Mouse (Mus musculus) urinary bladder, adult 2 months (tissue): ENCODE measurements around the gene Cd247. TPM values are rescaled to one million over a fixed set of nuclear protein-coding genes. Genes with fewer than 3 reads are reported as not detected.

Experiments
- DNase-seq: peaks from one replicate; pipeline ENCODE4 v3.0.0; 2022; ENCODE audit warnings: low spot score
- polyA plus RNA-seq: library from polyadenylated mRNA; depleted of rRNA; stranded (reverse); fragments of >200 nt; gene quantifications from 2 replicates; pipeline ENCODE4 v1.2.3, GENCODE M21; 2012

The Cd247 gene
- polyA plus RNA-seq, 1 experiment: 1.5 TPM

GRCm38 (mm10) chr1:165818145-165818860 lies 29.8 kb downstream of the Cd247 start:
- DNase-seq: no peak

- no peak for DNase-seq
Measured at GRCm38 (mm10) chr1:165819147-165819546, 30.7 kb downstream of the Cd247 start.

- DNase-seq: no peak
Measured at GRCm38 (mm10) chr1:165822031-165822430, 33.5 kb downstream of the Cd247 start.

GRCm38 (mm10) chr1:165828173-165828572 lies 39.7 kb downstream of the Cd247 start:
- no peak for DNase-seq

- no peak for DNase-seq
Measured at GRCm38 (mm10) chr1:165828615-165829014, 40.1 kb downstream of the Cd247 start.

GRCm38 (mm10) chr1:165829890-165830289 lies 41.4 kb downstream of the Cd247 start:
- DNase-seq: no peak

GRCm38 (mm10) chr1:165833244-165833643 lies 44.8 kb downstream of the Cd247 start:
- no peak for DNase-seq

- DNase-seq: no peak
Measured at GRCm38 (mm10) chr1:165833910-165834632, 45.6 kb downstream of the Cd247 start.

- no peak for DNase-seq
Measured at GRCm38 (mm10) chr1:165834633-165834975, 46.1 kb downstream of the Cd247 start.

- DNase-seq: no peak
Measured at GRCm38 (mm10) chr1:165836461-165836860, 48.0 kb downstream of the Cd247 start.

- DNase-seq: no peak
Measured at GRCm38 (mm10) chr1:165837546-165837945, 49.1 kb downstream of the Cd247 start.

GRCm38 (mm10) chr1:165839201-165839600 lies 50.7 kb downstream of the Cd247 start:
- DNase-seq: no peak

GRCm38 (mm10) chr1:165840548-165841230 lies 52.2 kb downstream of the Cd247 start:
- DNase-seq: no peak

GRCm38 (mm10) chr1:165842170-165842569 lies 53.7 kb downstream of the Cd247 start:
- DNase-seq: no peak

- DNase-seq: no peak
Measured at GRCm38 (mm10) chr1:165843586-165843985, 55.1 kb downstream of the Cd247 start.

GRCm38 (mm10) chr1:165844466-165844951 lies 56.0 kb downstream of the Cd247 start:
- DNase-seq: no peak

- no peak for DNase-seq
Measured at GRCm38 (mm10) chr1:165844956-165845355, 56.5 kb downstream of the Cd247 start.

GRCm38 (mm10) chr1:165845366-165845765 lies 56.9 kb downstream of the Cd247 start:
- DNase-seq: no peak

GRCm38 (mm10) chr1:165848417-165848816 lies 59.9 kb downstream of the Cd247 start:
- DNase-seq: no peak

- no peak for DNase-seq
Measured at GRCm38 (mm10) chr1:165848881-165849280, 60.4 kb downstream of the Cd247 start.

- no peak for DNase-seq
Measured at GRCm38 (mm10) chr1:165849458-165850445, 61.3 kb downstream of the Cd247 start.
